Mouse (Mus musculus): ENCODE results near the gene Slc41a3.
A peak's percentile ranks its signal among the peaks of the same experiment; 100 is the strongest.

The Slc41a3 gene

GRCm38 (mm10) chr6:90680401-90680800, 75.9 kb downstream of the Slc41a3 start:
- no peak for DNase-seq (ENCODE audit: low read depth, low spot score)

GRCm38 (mm10) chr6:90683831-90684532, 79.5 kb downstream of the Slc41a3 start:
- no peak for DNase-seq (ENCODE audit: low read depth, low spot score)

- no peak for DNase-seq (ENCODE audit: low read depth, low spot score)
Measured at GRCm38 (mm10) chr6:90686812-90687211, 82.3 kb downstream of the Slc41a3 start.

GRCm38 (mm10) chr6:90688003-90688402, 83.5 kb downstream of the Slc41a3 start:
- no peak for DNase-seq (ENCODE audit: low read depth, low spot score)

- peak; percentile 54 for DNase-seq (ENCODE audit: low read depth, low spot score)
Measured at GRCm38 (mm10) chr6:90688742-90689141, 84.2 kb downstream of the Slc41a3 start.

GRCm38 (mm10) chr6:90689500-90689899, 85.0 kb downstream of the Slc41a3 start:
- no peak for DNase-seq (ENCODE audit: low read depth, low spot score)

- no peak for DNase-seq (ENCODE audit: low read depth, low spot score)
Measured at GRCm38 (mm10) chr6:90691935-90692334, 87.4 kb downstream of the Slc41a3 start.

GRCm38 (mm10) chr6:90692404-90692803, 87.9 kb downstream of the Slc41a3 start:
- no peak for DNase-seq (ENCODE audit: low read depth, low spot score)

GRCm38 (mm10) chr6:90695754-90696153, 91.2 kb downstream of the Slc41a3 start:
- no peak for DNase-seq (ENCODE audit: low read depth, low spot score)
